ENCODE assay signal across 8 mouse cellular contexts in genomic region chr19:47820832-47821493, GRCm38 (mm10). TPM values are rescaled to one million over a fixed set of nuclear protein-coding genes. Genes with fewer than 3 reads are reported as not detected.
A peak's percentile ranks its signal among the peaks of the same experiment; 100 is the strongest.
DNase-seq lines count a peak whose midpoint lies in the region; ATAC-seq and TF ChIP-seq lines count a peak whose summit lies in the region.

No protein-coding gene starts in this region.

- no peak for ATAC-seq in heart, embryonic 11.5 days (replicated peaks; ENCODE audit: insufficient number of reproducible peaks, low FRiP score, low TSS enrichment)
- ATAC-seq in monocyte, adult 5-6 weeks (replicated peaks; ENCODE audit: insufficient number of reproducible peaks, low FRiP score, low TSS enrichment, poor library complexity, severe bottlenecking), result peak; percentile 73

- no peaks in the 10 kb centered on the region for H3K79me2 ChIP-seq in heart, adult 2 months (replicated peaks; ENCODE audit: control insufficient read depth, insufficient read depth, low read length)

- no peaks in the 10 kb centered on the region for H3K4me1 ChIP-seq in heart, adult 2 months (ENCODE audit: control insufficient read depth, insufficient read depth, low read length)
- H3K4me1 ChIP-seq in heart, embryonic 11.5 days (ENCODE audit: control insufficient read depth, insufficient read depth, low read length), result no peaks in the 10 kb centered on the region
- H3K4me1 ChIP-seq in cerebellum, adult 2 months (ENCODE audit: control insufficient read depth, insufficient read depth, low read length), result no peaks in the 10 kb centered on the region
- peaks cover 29% of the 10 kb centered on the region for H3K4me1 ChIP-seq in limb, embryonic 10.5 days

- TF ChIP-seq EP300 in heart, adult 2 months (IDR thresholded peaks at IDR 0.05; ENCODE audit: insufficient read depth, low read depth, low read length), result 0 out of 2 replicates have a peak, but pooled peaks have one; percentile 35

- H3K27ac ChIP-seq in heart, adult 2 months, result no peak overlapping the region
- H3K27ac ChIP-seq in heart, embryonic 11.5 days (ENCODE audit: low read depth, low read length), result no peak overlapping the region
- H3K27ac ChIP-seq in cerebellum, adult 2 months (ENCODE audit: insufficient read depth, low read length), result no peak overlapping the region
- H3K27ac ChIP-seq in limb, embryonic 10.5 days, result peak overlapping the region; percentile 61; the same call in 1 of the 2 replicates

- intact Hi-C loops in heart, adult 2 months (cut with DNase I), result loop anchor here (1.0 to 5.0 kb wide), 3 partner anchors 162 to 464 kb away; no protein-coding TSS in a partner anchor

- H3K27me3 ChIP-seq in heart, adult 2 months (ENCODE audit: control insufficient read depth, insufficient read depth, low read length), result no peaks in the 10 kb centered on the region
- peaks cover 6% of the 10 kb centered on the region for H3K27me3 ChIP-seq in heart, embryonic 11.5 days (ENCODE audit: control insufficient read depth, insufficient read depth, low read length)
- H3K27me3 ChIP-seq in cerebellum, adult 2 months (ENCODE audit: control insufficient read depth, insufficient read depth, low read length), result no peaks in the 10 kb centered on the region
- H3K27me3 ChIP-seq in limb, embryonic 10.5 days (ENCODE audit: low read depth, poor library complexity, severe bottlenecking), result peaks cover 20% of the 10 kb centered on the region

- no peak overlapping the region for H3K9ac ChIP-seq in heart, adult 2 months (ENCODE audit: low read depth, low read length)
- H3K9ac ChIP-seq in heart, embryonic 11.5 days (ENCODE audit: low read depth, low read length), result no peak overlapping the region

- H3K4me3 ChIP-seq in heart, adult 2 months, result no peak overlapping the region
- no peak overlapping the region for H3K4me3 ChIP-seq in heart, embryonic 11.5 days (ENCODE audit: low read depth, low read length)
- no peak overlapping the region for H3K4me3 ChIP-seq in cerebellum, adult 2 months (replicated peaks; ENCODE audit: insufficient read depth, low read depth, low read length)
- no peak overlapping the region for H3K4me3 ChIP-seq in limb, embryonic 10.5 days

- TF ChIP-seq CTCF in heart, adult 2 months (IDR thresholded peaks at IDR 0.05), result peak; percentile 75
- peak; percentile 77 for TF ChIP-seq CTCF in cerebellum, adult 2 months (IDR thresholded peaks at IDR 0.05; ENCODE audit: borderline replicate concordance, insufficient read depth, low read depth, low read length)

- DNase-seq in heart, adult 2 months, result peak; percentile 58 to 67
- DNase-seq in cerebellum, adult 2 months, result peak; percentile 62 to 73
- DNase-seq in frontal cortex, adult 2 months (ENCODE audit: extremely low spot score in 1 of 2, low spot score in 1 of 2), result peak; percentile 43 to 90
- DNase-seq in kidney, adult 18-20 months, result peak; percentile 62
- peak; percentile 83 for DNase-seq in limb, embryonic 10.5 days (ENCODE audit: low spot score)
- DNase-seq in spleen, postnatal 10 days (ENCODE audit: low spot score in 2 of 2), result peak; percentile 31 to 67

- TF ChIP-seq POLR2A in heart, adult 2 months (IDR thresholded peaks at IDR 0.05; ENCODE audit: insufficient read depth, low read depth, low read length), result no peak
- TF ChIP-seq POLR2A in cerebellum, adult 2 months (IDR thresholded peaks at IDR 0.05; ENCODE audit: borderline replicate concordance, insufficient read depth, low read length), result no peak

- H3K9me3 ChIP-seq in heart, embryonic 11.5 days (replicated peaks; ENCODE audit: control insufficient read depth, low read length), result no peaks in the 10 kb centered on the region
- H3K9me3 ChIP-seq in limb, embryonic 10.5 days (replicated peaks), result no peaks in the 10 kb centered on the region

- no peaks in the 10 kb centered on the region for H3K36me3 ChIP-seq in heart, adult 2 months (ENCODE audit: control insufficient read depth, insufficient read depth, low read length)
- no peaks in the 10 kb centered on the region for H3K36me3 ChIP-seq in heart, embryonic 11.5 days (ENCODE audit: control insufficient read depth, insufficient read depth, low read length)
- H3K36me3 ChIP-seq in limb, embryonic 10.5 days, result no peaks in the 10 kb centered on the region

- WGBS in heart, adult 2 months, result 17% methylated on average over 8 of the region's 9 CpGs
- 21% methylated on average over 9 of the region's 9 CpGs for WGBS in heart, embryonic 11.5 days (ENCODE audit: insufficient replicate concordance)
- 18% methylated on average over 8 of the region's 9 CpGs for WGBS in cerebellum, adult 2 months
- 21% methylated on average over 8 of the region's 9 CpGs for WGBS in limb, embryonic 10.5 days

- no peak overlapping the region for H3K4me2 ChIP-seq in heart, embryonic 11.5 days

RNA-seq across cellular contexts. Expression of gene Gsto1, which starts 33.8 kb away (rescaled TPM):
- total RNA-seq in heart, adult 2 months (2021), result 100 to 1,000 TPM; 148 to 191 TPM
- 152 and 158 TPM in 2 replicates for polyA plus RNA-seq in heart, adult 2 months (2012; rRNA removed)
- polyA plus RNA-seq in heart, embryonic 11.5 days (2014; fragmentation: Nextera tagmentation; extraction: Ambion mirVana), result 82.6 and 84.0 TPM in 2 replicates
- polyA plus RNA-seq in cerebellum, adult 2 months (2012; rRNA removed), result 40.5 and 42.1 TPM in 2 replicates
- 46.5 and 48.4 TPM in 2 replicates for polyA plus RNA-seq in frontal cortex, adult 2 months (2012; rRNA removed)
- 241 and 258 TPM in 2 replicates for polyA plus RNA-seq in limb, embryonic 10.5 days (2016; fragmentation: Nextera tagmentation; extraction: Ambion mirVana)
- 50.9 to 119 TPM (median 77.1 TPM) in 3 replicates for total RNA-seq in monocyte, adult 5-6 weeks (2017)

RNA-seq across cellular contexts. Expression of gene Gsto2, which starts 44.4 kb away (rescaled TPM):
- total RNA-seq in heart, adult 2 months (2021), result 1 to 10 TPM; 2.6 to 2.7 TPM
- 1.4 and 1.6 TPM in 2 replicates for polyA plus RNA-seq in heart, adult 2 months (2012; rRNA removed)
- 0.82 and 1.3 TPM in 2 replicates for polyA plus RNA-seq in heart, embryonic 11.5 days (2014; fragmentation: Nextera tagmentation; extraction: Ambion mirVana)
- 2.5 and 2.9 TPM in 2 replicates for polyA plus RNA-seq in cerebellum, adult 2 months (2012; rRNA removed)
- 1.8 and 2.0 TPM in 2 replicates for polyA plus RNA-seq in frontal cortex, adult 2 months (2012; rRNA removed)
- 0.59 and 1.0 TPM in 2 replicates for polyA plus RNA-seq in limb, embryonic 10.5 days (2016; fragmentation: Nextera tagmentation; extraction: Ambion mirVana)
- 0.43 TPM in 1 of 3 replicates, not detected in the others for total RNA-seq in monocyte, adult 5-6 weeks (2017)
